Mouse (Mus musculus): Measurements from ENCODE around the gene Psg16. TPM values are rescaled to one million over a fixed set of nuclear protein-coding genes. Genes with fewer than 3 reads are reported as not detected.
"Not testable (repeated sequence)": the region's sequence is repeated elsewhere in the genome, so short reads cannot be mapped to it uniquely, and the experiment has no call there.

The Psg16 gene
- total RNA-seq, 2 experiments from 2014 or later = 0.05 to 0.14 TPM

DNA sequence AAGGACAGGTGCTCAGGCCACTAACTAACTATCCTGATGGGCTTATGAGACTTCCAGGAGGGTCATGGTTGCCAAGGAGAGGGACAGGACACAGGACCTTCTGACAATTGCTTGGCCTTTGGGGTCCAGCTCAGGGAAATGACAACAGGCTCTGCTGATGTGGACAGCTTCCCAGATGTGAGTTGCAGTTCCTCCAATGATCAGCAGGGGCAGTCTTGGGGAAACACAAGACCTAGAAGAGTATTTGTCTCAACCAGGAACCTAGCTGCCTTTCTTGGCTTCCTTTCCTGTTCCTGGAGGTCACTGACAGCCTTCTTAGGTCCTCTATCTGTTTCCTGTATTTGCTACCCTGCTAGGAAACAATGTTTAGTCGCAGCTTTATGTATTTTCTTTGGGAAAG is 17.4 kb downstream of the Psg16 start:
- no peak for DNase-seq

GRCm38 (mm10) chr7:17101631-17102030 is 27.8 kb downstream of the Psg16 start:
- not testable (repeated sequence) for DNase-seq

DNA sequence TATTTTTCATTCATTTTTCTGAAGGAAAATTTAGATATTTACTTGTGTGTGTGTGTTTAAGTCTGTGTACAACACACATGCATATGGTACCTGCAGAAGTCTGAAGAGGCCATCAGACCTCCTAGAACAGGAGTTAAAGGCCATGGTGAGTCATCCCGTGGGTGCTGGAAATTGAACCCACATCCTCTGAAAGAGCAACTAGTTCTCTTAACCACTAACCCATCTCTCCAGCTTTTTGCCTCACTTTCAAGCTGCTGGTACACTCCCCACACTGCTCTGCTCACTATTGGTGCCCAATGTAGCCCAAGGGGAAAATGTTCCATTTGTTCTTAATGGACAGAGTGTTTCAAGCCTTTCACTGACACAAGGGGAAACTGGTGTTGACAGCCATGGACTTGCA is 61.5 kb downstream of the Psg16 start:
- no peak for DNase-seq

- DNase-seq = no peak
These were observed 76.1 kb downstream of the Psg16 start, which contains the start of gene Ceacam3 for GRCm38 (mm10) chr7:17149931-17150330. TSS of gene Ceacam3 (plus strand) at chr7:17150282.

DNA sequence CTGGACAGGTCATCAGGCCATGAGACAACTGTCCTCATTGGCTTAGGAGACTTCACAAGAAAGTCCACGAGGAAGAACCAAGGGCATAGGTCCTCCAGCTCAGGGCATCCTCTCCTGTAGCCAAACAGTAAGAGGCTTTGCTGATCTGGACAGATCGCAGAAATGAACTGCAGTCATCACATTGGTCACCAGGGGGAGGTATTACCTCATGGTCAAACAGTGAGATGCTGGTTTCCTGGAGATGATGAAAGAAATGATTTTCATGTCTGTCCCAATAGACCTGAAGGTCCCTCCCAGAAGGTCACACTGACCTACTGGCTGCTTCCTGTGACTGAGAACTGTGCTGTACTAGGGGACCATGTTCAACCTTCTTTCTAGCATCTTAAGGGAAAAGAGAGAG is 81.8 kb downstream of the Psg16 start:
- DNase-seq = no peak

- DNase-seq = no peak
These were observed 83.2 kb downstream of the Psg16 start for GRCm38 (mm10) chr7:17156885-17157677.

- no peak for DNase-seq
These were observed 85.2 kb downstream of the Psg16 start for GRCm38 (mm10) chr7:17159011-17159410.

- no peak for DNase-seq
These were observed 98.0 kb downstream of the Psg16 start for GRCm38 (mm10) chr7:17171827-17172226.

Other genes starting within 250 kb of the Psg16 start
- 10 to 100 TPM in 1 of 2 experiments, 1 to 10 TPM in 1; 9.8 to 14.0 TPM for gene Prkd2, start 231.1 kb upstream of the Psg16 start, total RNA-seq (2021)
- gene Dact3, start 198.7 kb upstream of the Psg16 start, total RNA-seq (2021) = 10 to 100 TPM in 1 of 2 experiments, 1 to 10 TPM in 1; 9.5 to 10.9 TPM
- 1 to 10 TPM; 1.3 to 2.7 TPM for gene Gng8, start 182.3 kb upstream of the Psg16 start, total RNA-seq (2021)
- gene Ptgir, start 167.6 kb upstream of the Psg16 start, total RNA-seq (2021) = 1 to 10 TPM; 1.8 to 2.9 TPM
- gene Calm3, start 149.9 kb upstream of the Psg16 start, total RNA-seq (2021) = 100 to 1,000 TPM; 255 to 271 TPM
- 10 to 100 TPM; 20.6 to 24.5 TPM for gene Pnmal2, start 129.4 kb upstream of the Psg16 start, total RNA-seq (2021)
- under 1 TPM; 0.16 to 0.21 TPM for gene Pnmal1, start 114.4 kb upstream of the Psg16 start, total RNA-seq (2021)
- gene Gm42372, start 91.0 kb upstream of the Psg16 start, total RNA-seq (2021) = under 1 TPM in 1 of 2 experiments, not detected in 1; 0.16 TPM
- 10 to 100 TPM; 10.7 to 13.3 TPM for gene Ccdc8, start 81.3 kb upstream of the Psg16 start, total RNA-seq (2021)
- 10 to 100 TPM; 54.1 to 69.8 TPM for gene Ppp5c, start 46.1 kb upstream of the Psg16 start, total RNA-seq (2021)
- gene Hif3a, start 11.6 kb upstream of the Psg16 start, total RNA-seq (2021) = 1 to 10 TPM; 1.9 to 3.1 TPM
- not detected for gene Ceacam3, start 76.2 kb downstream of the Psg16 start, total RNA-seq (2021)
- not detected for gene Psg29, start 129.4 kb downstream of the Psg16 start, total RNA-seq (2021)